Mouse (Mus musculus) kidney, adult 2 months (tissue): Measurements from ENCODE around the gene Ube2k. TPM values are rescaled to one million over a fixed set of nuclear protein-coding genes. Genes with fewer than 3 reads are reported as not detected.
A peak's percentile ranks its signal among the peaks of the same experiment; 100 is the strongest.
"Not testable (repeated sequence)": the region's sequence is repeated elsewhere in the genome, so short reads cannot be mapped to it uniquely, and the experiment has no call there.

Experiments used
- DNase-seq: peaks from one replicate; pipeline ENCODE4 v3.0.0; 2021
- H3K27ac ChIP-seq: fragments of 200-500 bp; 2 replicates; pipeline ENCODE4 v1.5.1; 2012; ENCODE audit warnings: low read depth, low read length, control low read depth, inconsistent platforms; ENCODE audit not compliant: insufficient read depth
- H3K27me3 ChIP-seq: fragments of 200-500 bp; replicated peaks from 2 replicates; pipeline ENCODE4 v1.6.1; 2012; ENCODE audit warnings: mild to moderate bottlenecking, moderate library complexity, low read length, inconsistent platforms; ENCODE audit not compliant: control insufficient read depth, insufficient read depth
- H3K36me3 ChIP-seq: fragments of 200-500 bp; 2 replicates; pipeline ENCODE4 v1.6.1; 2012; ENCODE audit warnings: mild to moderate bottlenecking, moderate library complexity, low read length, inconsistent platforms; ENCODE audit not compliant: control insufficient read depth, insufficient read depth
- H3K4me1 ChIP-seq: fragments of 200-500 bp; 2 replicates; pipeline ENCODE4 v1.6.1; 2011; ENCODE audit warnings: low read length; ENCODE audit not compliant: control insufficient read depth, insufficient read depth
- H3K4me3 ChIP-seq: fragments of 200-500 bp; 2 replicates; pipeline ENCODE4 v1.5.1; 2011; ENCODE audit warnings: mild to moderate bottlenecking, low read depth, low read length, control low read depth; ENCODE audit not compliant: insufficient read depth
- CTCF ChIP-seq: fragments of 200-500 bp; conservative IDR thresholded peaks from 2 replicates; pipeline ENCODE4 v1.5.1; 2011; ENCODE audit warnings: low read depth, mild to moderate bottlenecking, control low read depth, low read length, moderate library complexity, mixed read lengths; ENCODE audit not compliant: insufficient read depth, insufficient read length
- POLR2A ChIP-seq: fragments of 200-500 bp; IDR thresholded peaks from one replicate; pipeline ENCODE4 v1.6.1; 2011; ENCODE audit warnings: low read depth, low read length, control low read depth
- WGBS: fragments of 180-500 bp; shearing (Covaris S2); methylation state at CpG from one replicate; pipeline ENCODE4 v1.1.7; 2018; 5-methylcytosine and 5-hydroxymethylcytosine counted together
- polyA plus RNA-seq: library from polyadenylated mRNA; depleted of rRNA; stranded (reverse); fragments of >200 nt; gene quantifications from 2 replicates; pipeline ENCODE4 v1.2.3, GENCODE M21; 2012

Gene Ube2k
- polyA plus RNA-seq, 1 experiment, result 35.1 TPM

DNA sequence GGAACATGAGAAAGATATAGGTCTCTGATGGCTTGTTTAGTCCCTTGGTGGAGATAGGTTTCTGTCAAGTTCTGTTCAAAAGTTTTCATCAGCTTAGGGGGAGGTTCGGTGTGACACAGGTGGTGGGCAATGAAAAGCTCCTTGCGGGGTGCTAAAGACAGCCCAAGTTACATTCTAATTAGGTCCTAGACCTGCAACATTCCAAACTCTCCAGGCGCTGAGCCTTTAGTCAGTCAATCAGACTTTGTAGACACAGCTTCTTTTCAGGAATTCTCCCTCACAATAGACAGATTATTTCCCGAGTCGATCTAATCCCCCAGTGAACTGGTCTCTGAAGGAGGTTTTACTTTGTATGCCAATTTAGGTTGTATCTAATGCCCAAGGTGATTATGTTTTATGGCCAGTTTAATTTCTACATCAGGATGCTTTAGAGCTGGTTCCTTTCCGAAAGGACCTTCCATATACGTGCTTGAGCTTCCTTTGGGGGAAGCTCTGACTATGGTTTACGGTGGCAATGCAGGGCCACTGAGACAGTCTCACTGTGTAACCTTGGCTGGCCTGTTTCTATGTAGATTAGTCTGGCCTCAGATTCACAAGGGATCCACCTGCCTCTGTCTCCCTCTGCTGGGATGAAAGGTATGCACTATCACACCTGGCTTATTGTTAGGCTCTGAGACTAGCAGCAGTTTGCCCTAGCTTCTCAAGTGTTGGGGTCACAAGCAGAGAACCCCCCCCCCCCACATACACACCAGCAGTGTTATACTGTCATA is 11.2 kb upstream of the Ube2k start:
- Histone ChIP-seq H3K4me1 (no peaks in the 10 kb centered on the region), H3K27me3 (no peaks in the 10 kb centered on the region), H3K27ac (no peak overlapping the region), H3K36me3 (no peaks in the 10 kb centered on the region), H3K4me3 (no peak overlapping the region)
- 39% methylated on average over 8 of the region's 8 CpGs for WGBS
- DNase-seq, result peak; percentile 25
- peak; percentile 55 for TF ChIP-seq CTCF
- TF ChIP-seq POLR2A, result no peak

DNA sequence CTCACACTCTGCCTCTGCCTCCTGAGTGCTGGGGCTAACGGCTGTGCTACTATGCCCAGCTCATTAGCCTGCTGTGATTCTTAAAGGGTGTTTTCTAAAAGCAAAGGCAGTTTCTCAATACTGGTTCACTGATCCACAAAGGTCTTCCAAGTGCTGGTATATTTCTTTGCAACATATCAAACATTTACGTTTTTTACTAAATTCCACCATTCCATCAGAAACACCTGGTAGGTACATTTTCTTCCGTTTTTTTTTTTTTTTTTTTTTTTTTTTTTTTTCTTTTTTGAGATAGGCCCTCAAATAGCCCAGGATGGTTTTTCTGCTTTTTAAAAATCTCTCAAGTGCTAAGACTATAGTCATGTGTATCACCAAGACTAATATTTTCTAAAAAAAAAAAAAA is 5.8 kb upstream of the Ube2k start:
- Histone ChIP-seq H3K27ac (no peak overlapping the region), H3K4me3 (no peak overlapping the region), H3K27me3 (no peaks in the 10 kb centered on the region), H3K4me1 (no peaks in the 10 kb centered on the region; the same call in 1 of the 2 replicates), H3K36me3 (no peaks in the 10 kb centered on the region)
- no peak for DNase-seq
- WGBS, result 77% methylated on average over 3 of the region's 3 CpGs
- TF ChIP-seq POLR2A (no peak), CTCF (no peak)

DNA sequence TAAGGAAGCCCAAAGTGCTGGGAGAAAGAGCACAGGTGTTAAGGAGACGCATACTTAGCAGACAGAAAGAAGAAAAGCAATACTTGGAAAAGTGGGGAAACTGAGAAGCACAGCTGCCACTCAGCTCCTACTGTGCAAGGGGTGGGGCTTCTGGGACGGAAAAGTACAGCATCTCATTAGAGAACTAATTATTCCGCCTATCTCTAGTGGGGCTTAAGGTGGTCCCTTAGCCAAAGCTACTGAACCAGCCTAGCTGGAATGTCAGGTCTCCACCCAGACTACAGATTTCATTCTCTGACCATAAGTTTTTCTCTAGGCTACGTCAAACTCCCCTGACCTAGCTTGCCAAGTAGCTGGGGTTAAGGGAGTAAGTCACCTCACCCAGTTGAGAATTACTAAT is 2.5 kb upstream of the Ube2k start:
- no peak overlapping the region for H3K4me3 ChIP-seq
- no peak overlapping the region for H3K27ac ChIP-seq
- H3K36me3 ChIP-seq, result no peaks in the 10 kb centered on the region
- TF ChIP-seq POLR2A, result no peak
- no peak for TF ChIP-seq CTCF
- H3K27me3 ChIP-seq, result no peaks in the 10 kb centered on the region
- no peaks in the 10 kb centered on the region; the same call in 1 of the 2 replicates for H3K4me1 ChIP-seq
- peak; percentile 23 for DNase-seq
- WGBS, result 65% methylated on average over 4 of the region's 4 CpGs

DNA sequence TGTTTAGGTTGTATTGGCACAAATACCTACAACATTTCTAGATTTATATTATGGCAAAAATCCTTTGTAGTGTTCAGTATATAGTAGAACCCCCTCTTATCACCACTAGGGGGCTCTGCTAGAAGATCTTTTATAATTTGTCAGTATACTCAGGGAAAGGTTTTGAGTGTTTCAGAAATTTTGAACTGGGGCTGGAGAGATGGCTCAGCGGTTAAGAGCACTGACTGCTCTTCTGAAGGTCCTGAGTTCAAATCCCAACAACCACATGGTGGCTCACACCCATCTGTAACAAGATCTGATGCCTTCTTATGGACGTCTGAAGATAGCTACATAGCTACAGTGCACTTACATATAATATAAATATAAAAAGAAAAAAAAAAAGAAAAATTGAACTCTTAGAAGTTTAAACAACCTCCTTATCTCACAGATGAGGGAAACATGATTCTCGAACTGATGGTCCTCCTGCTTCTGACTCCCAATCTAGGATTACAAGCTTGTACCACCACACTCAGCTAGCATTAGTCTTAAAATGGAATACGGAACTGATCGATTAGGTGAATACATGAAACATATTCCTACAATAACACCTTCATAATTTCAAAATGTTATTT is 1.5 kb upstream of the Ube2k start:
- no peaks in the 10 kb centered on the region for H3K36me3 ChIP-seq
- TF ChIP-seq CTCF (no peak), POLR2A (no peak)
- 55% methylated on average over 5 of the region's 5 CpGs for WGBS
- no peak overlapping the region for H3K27ac ChIP-seq
- peak; percentile 74 for DNase-seq
- no peaks in the 10 kb centered on the region; the same call in 1 of the 2 replicates for H3K4me1 ChIP-seq
- H3K4me3 ChIP-seq, result no peak overlapping the region
- no peaks in the 10 kb centered on the region for H3K27me3 ChIP-seq

DNA sequence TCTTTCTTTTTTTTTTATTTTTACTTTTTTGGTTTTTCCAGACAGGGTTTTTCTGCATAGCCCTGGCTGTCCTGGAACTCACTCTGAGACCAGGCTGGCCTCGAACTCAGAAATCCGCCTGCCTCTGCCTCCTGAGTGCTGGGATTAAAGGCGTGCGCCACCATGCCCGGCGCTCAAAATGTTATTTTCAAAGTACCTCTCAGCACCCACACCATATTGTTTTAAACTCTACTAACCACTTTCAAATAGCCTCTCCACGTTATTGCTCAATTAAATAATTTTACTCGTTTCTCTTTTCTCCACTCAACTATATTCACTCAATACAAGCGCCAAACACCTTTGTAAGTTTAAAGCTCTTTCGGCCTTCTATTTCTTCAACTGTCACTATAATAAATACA is 966 bp upstream of the Ube2k start:
- 76% methylated on average over 10 of the region's 10 CpGs for WGBS
- H3K36me3 ChIP-seq, H3K4me1 ChIP-seq, H3K27me3 ChIP-seq, DNase-seq: not testable (repeated sequence)
- H3K27ac ChIP-seq, result peak overlapping the region; percentile 74; the same call in 1 of the 2 replicates
- peak overlapping the region; percentile 81; the same call in 1 of the 2 replicates for H3K4me3 ChIP-seq

DNA sequence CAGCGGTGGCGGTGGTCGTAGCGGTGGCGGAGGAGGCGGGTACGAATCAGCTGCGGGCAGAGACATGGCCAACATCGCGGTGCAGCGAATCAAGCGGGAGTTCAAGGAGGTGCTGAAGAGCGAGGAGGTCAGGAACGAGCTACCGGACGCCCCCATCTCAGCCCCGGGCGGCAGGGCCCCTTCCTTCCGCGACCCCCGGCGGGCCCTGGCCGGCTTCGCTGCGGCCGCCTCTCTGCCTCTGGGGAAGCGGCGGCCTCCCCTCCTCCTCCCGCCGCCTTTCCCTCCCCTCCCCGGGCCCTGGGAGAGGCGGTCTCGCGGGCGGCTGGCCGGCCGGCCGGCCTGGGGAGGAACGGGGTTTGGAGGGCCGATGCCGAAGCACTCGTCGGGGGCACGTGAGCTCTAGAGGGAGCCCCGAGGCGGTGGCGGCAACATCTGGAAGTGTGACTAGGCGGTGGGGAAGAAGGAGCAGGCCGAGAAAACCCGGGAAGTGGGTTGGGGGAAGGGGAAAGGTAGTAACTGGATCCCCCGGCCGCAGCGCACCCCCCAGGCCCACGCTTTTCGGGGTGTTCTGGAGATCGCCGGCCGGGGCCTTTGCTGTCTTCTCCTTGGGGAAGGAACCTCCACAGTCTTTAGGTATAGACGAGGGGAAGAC is 513 bp downstream of the Ube2k start:
- under 1% methylated on average over 52 of the region's 59 CpGs for WGBS
- H3K4me1 ChIP-seq, result no peaks in the 10 kb centered on the region; the same call in 1 of the 2 replicates
- no peaks in the 10 kb centered on the region for H3K27me3 ChIP-seq
- H3K27ac ChIP-seq, result peak overlapping the region; percentile 94
- H3K36me3 ChIP-seq, result no peaks in the 10 kb centered on the region
- DNase-seq, result no peak
- peak overlapping the region; percentile 81 for H3K4me3 ChIP-seq
- TF ChIP-seq POLR2A, result no peak
- no peak for TF ChIP-seq CTCF

DNA sequence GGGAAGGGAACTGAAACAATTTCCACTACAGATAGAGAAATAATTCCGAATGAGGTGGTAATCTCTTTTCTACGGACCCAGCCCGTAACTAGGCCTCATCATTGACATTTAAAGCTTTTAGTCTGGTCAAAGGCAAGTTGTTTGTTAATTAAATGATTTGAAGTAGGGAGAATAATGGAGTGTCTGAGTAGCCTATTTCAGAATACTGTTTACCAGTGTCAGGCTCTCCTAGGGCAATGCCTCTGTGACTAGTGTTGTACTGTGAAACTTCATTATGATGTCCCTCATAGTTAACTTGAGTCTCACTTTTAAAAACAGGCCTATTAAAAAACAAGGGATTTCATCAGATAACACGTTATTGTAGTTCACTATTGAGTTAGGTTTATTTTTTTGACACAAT is 1.1 kb downstream of the Ube2k start:
- Histone ChIP-seq H3K27me3 (no peaks in the 10 kb centered on the region), H3K36me3 (no peaks in the 10 kb centered on the region), H3K4me1 (no peaks in the 10 kb centered on the region; the same call in 1 of the 2 replicates), H3K4me3 (peak overlapping the region; percentile 81), H3K27ac (peak overlapping the region; percentile 94)
- WGBS, result under 1% methylated on average over 4 of the region's 4 CpGs
- TF ChIP-seq POLR2A, result no peak
- no peak for TF ChIP-seq CTCF
- DNase-seq, result peak; percentile 14
